Mouse (Mus musculus): Measurements from ENCODE around the gene Mlip. TPM values are rescaled to one million over a fixed set of nuclear protein-coding genes. Genes with fewer than 3 reads are reported as not detected.

Mlip gene
- polyA plus RNA-seq, 1 experiment from 2014 or later = 2.2 TPM

GRCm38 (mm10) chr9:77318346-77318745 lies 34.4 kb downstream of the Mlip start:
- Histone ChIP-seq H3K27ac (ENCODE audit: low read depth, low read length) (no peak overlapping the region), H3K9ac (ENCODE audit: low read depth, low read length) (no peak overlapping the region), H3K4me2 (ENCODE audit: low read length) (no peak overlapping the region), H3K27me3 (replicated peaks; ENCODE audit: control insufficient read depth, insufficient read depth, low read length) (no peaks in the 10 kb centered on the region), H3K4me1 (ENCODE audit: control insufficient read depth, insufficient read depth, low read depth, low read length) (no peaks in the 10 kb centered on the region), H3K4me3 (ENCODE audit: low read length) (no peak overlapping the region), H3K36me3 (ENCODE audit: control insufficient read depth, insufficient read depth, low read length) (no peaks in the 10 kb centered on the region), H3K9me3 (ENCODE audit: control insufficient read depth, low read length) (no peaks in the 10 kb centered on the region)
- no peak for ATAC-seq
- 87% methylated on average over 3 of the region's 3 CpGs for WGBS

GRCm38 (mm10) chr9:77310548-77310947 lies 42.2 kb downstream of the Mlip start:
- H3K4me2 ChIP-seq (ENCODE audit: low read length) = no peak overlapping the region
- H3K9ac ChIP-seq (ENCODE audit: low read depth, low read length) = no peak overlapping the region
- WGBS = 86% methylated on average over 6 of the region's 6 CpGs
- H3K9me3 ChIP-seq (ENCODE audit: control insufficient read depth, low read length) = no peaks in the 10 kb centered on the region
- H3K27ac ChIP-seq (ENCODE audit: low read depth, low read length) = no peak overlapping the region
- no peak overlapping the region for H3K4me3 ChIP-seq (ENCODE audit: low read length)
- no peaks in the 10 kb centered on the region for H3K4me1 ChIP-seq (ENCODE audit: control insufficient read depth, insufficient read depth, low read depth, low read length)
- no peaks in the 10 kb centered on the region for H3K36me3 ChIP-seq (ENCODE audit: control insufficient read depth, insufficient read depth, low read length)
- no peak for ATAC-seq
- H3K27me3 ChIP-seq (replicated peaks; ENCODE audit: control insufficient read depth, insufficient read depth, low read length) = no peaks in the 10 kb centered on the region

- no peak for ATAC-seq
- Histone ChIP-seq H3K36me3 (ENCODE audit: control insufficient read depth, insufficient read depth, low read length) (no peaks in the 10 kb centered on the region), H3K4me3 (ENCODE audit: low read length) (no peak overlapping the region), H3K9ac (ENCODE audit: low read depth, low read length) (no peak overlapping the region), H3K9me3 (ENCODE audit: control insufficient read depth, low read length) (no peaks in the 10 kb centered on the region), H3K27ac (ENCODE audit: low read depth, low read length) (no peak overlapping the region), H3K4me2 (ENCODE audit: low read length) (no peak overlapping the region), H3K4me1 (ENCODE audit: control insufficient read depth, insufficient read depth, low read depth, low read length) (no peaks in the 10 kb centered on the region), H3K27me3 (replicated peaks; ENCODE audit: control insufficient read depth, insufficient read depth, low read length) (no peaks in the 10 kb centered on the region)
- whole genome bisulfite sequencing = 82% methylated on average over 2 of the region's 2 CpGs
These were observed 47.4 kb downstream of the Mlip start for GRCm38 (mm10) chr9:77305417-77305816.

GRCm38 (mm10) chr9:77302340-77302739 lies 50.4 kb downstream of the Mlip start:
- no peaks in the 10 kb centered on the region for H3K36me3 ChIP-seq (ENCODE audit: control insufficient read depth, insufficient read depth, low read length)
- no peak overlapping the region for H3K27ac ChIP-seq (ENCODE audit: low read depth, low read length)
- H3K9me3 ChIP-seq (ENCODE audit: control insufficient read depth, low read length) = no peaks in the 10 kb centered on the region
- no peaks in the 10 kb centered on the region for H3K27me3 ChIP-seq (replicated peaks; ENCODE audit: control insufficient read depth, insufficient read depth, low read length)
- ATAC-seq = no peak; the same call in 1 of the 2 replicates
- H3K4me2 ChIP-seq (ENCODE audit: low read length) = no peak overlapping the region
- WGBS = 68% methylated on average over 8 of the region's 8 CpGs
- no peak overlapping the region for H3K4me3 ChIP-seq (ENCODE audit: low read length)
- no peak overlapping the region for H3K9ac ChIP-seq (ENCODE audit: low read depth, low read length)
- no peaks in the 10 kb centered on the region for H3K4me1 ChIP-seq (ENCODE audit: control insufficient read depth, insufficient read depth, low read depth, low read length)

GRCm38 (mm10) chr9:77287958-77288357 lies 64.8 kb downstream of the Mlip start:
- Histone ChIP-seq H3K4me2 (ENCODE audit: low read length) (no peak overlapping the region), H3K27ac (ENCODE audit: low read depth, low read length) (no peak overlapping the region), H3K9ac (ENCODE audit: low read depth, low read length) (no peak overlapping the region), H3K36me3 (ENCODE audit: control insufficient read depth, insufficient read depth, low read length) (no peaks in the 10 kb centered on the region), H3K4me3 (ENCODE audit: low read length) (no peak overlapping the region), H3K9me3 (ENCODE audit: control insufficient read depth, low read length) (no peaks in the 10 kb centered on the region), H3K27me3 (replicated peaks; ENCODE audit: control insufficient read depth, insufficient read depth, low read length) (no peaks in the 10 kb centered on the region), H3K4me1 (ENCODE audit: control insufficient read depth, insufficient read depth, low read depth, low read length) (no peaks in the 10 kb centered on the region)
- 92% methylated on average over 5 of the region's 5 CpGs for WGBS
- ATAC-seq = no peak

DNA sequence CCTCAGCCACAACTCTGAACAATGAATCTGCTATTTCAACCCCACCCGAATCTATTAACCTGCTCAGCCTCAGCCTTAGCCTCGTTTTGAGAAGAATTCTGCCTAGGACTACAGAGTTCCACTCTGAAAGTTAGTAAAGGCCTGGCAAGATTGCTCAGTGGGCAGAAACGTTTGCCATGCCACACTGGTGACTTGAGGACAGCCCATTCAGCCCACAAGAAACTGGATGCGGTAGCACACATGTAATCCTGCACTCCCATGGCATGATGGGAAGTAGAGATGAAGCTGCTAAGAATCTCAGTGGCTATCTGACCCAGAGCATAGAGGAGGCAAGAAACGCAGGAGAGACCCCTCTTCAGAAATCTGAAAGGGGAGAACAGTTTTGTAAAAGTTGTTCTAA lies 73.4 kb downstream of the Mlip start:
- ATAC-seq = no peak
- Histone ChIP-seq H3K27ac (ENCODE audit: low read depth, low read length) (no peak overlapping the region), H3K36me3 (ENCODE audit: control insufficient read depth, insufficient read depth, low read length) (no peaks in the 10 kb centered on the region), H3K4me3 (ENCODE audit: low read length) (no peak overlapping the region), H3K4me2 (ENCODE audit: low read length) (no peak overlapping the region), H3K4me1 (ENCODE audit: control insufficient read depth, insufficient read depth, low read depth, low read length) (no peaks in the 10 kb centered on the region), H3K9ac (ENCODE audit: low read depth, low read length) (no peak overlapping the region), H3K27me3 (replicated peaks; ENCODE audit: control insufficient read depth, insufficient read depth, low read length) (no peaks in the 10 kb centered on the region), H3K9me3 (ENCODE audit: control insufficient read depth, low read length) (no peaks in the 10 kb centered on the region)
- 76% methylated on average over 5 of the region's 5 CpGs for WGBS

- H3K27me3 ChIP-seq (replicated peaks; ENCODE audit: control insufficient read depth, insufficient read depth, low read length) = no peaks in the 10 kb centered on the region
- no peaks in the 10 kb centered on the region for H3K9me3 ChIP-seq (ENCODE audit: control insufficient read depth, low read length)
- no peak overlapping the region for H3K9ac ChIP-seq (ENCODE audit: low read depth, low read length)
- no peaks in the 10 kb centered on the region for H3K4me1 ChIP-seq (ENCODE audit: control insufficient read depth, insufficient read depth, low read depth, low read length)
- no peak overlapping the region for H3K27ac ChIP-seq (ENCODE audit: low read depth, low read length)
- ATAC-seq = no peak
- no peak overlapping the region for H3K4me3 ChIP-seq (ENCODE audit: low read length)
- H3K36me3 ChIP-seq (ENCODE audit: control insufficient read depth, insufficient read depth, low read length) = no peaks in the 10 kb centered on the region
- WGBS = 55% methylated on average over 3 of the region's 3 CpGs
- no peak overlapping the region for H3K4me2 ChIP-seq (ENCODE audit: low read length)
These were observed 74.7 kb downstream of the Mlip start for GRCm38 (mm10) chr9:77278055-77278454.

DNA sequence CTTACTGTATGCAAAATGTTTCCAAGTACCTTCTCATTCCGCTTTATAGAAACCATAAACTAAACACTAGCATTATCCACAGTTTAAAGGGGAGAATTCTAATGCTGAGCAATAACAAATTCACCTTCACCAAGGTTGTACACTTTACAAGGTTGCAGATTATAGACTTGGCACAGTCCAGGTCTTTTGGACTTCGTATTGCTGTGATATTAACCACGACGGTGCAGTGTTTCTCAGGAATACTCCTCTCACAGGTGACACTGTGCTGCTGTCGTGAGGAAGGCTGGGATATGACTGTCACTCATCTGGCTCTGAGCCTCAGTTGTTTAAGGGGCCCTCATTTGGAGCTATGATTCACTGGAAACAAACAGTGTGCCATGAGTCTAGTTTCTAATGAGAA lies 75.5 kb downstream of the Mlip start:
- no peaks in the 10 kb centered on the region for H3K36me3 ChIP-seq (ENCODE audit: control insufficient read depth, insufficient read depth, low read length)
- no peak overlapping the region for H3K4me2 ChIP-seq (ENCODE audit: low read length)
- 72% methylated on average over 5 of the region's 5 CpGs for WGBS
- H3K4me3 ChIP-seq (ENCODE audit: low read length) = no peak overlapping the region
- no peaks in the 10 kb centered on the region for H3K9me3 ChIP-seq (ENCODE audit: control insufficient read depth, low read length)
- no peak overlapping the region for H3K27ac ChIP-seq (ENCODE audit: low read depth, low read length)
- no peak overlapping the region for H3K9ac ChIP-seq (ENCODE audit: low read depth, low read length)
- 0 out of 2 replicates have a peak, but pooled peaks have one; percentile 11 for ATAC-seq
- H3K4me1 ChIP-seq (ENCODE audit: control insufficient read depth, insufficient read depth, low read depth, low read length) = no peaks in the 10 kb centered on the region
- H3K27me3 ChIP-seq (replicated peaks; ENCODE audit: control insufficient read depth, insufficient read depth, low read length) = no peaks in the 10 kb centered on the region

GRCm38 (mm10) chr9:77276451-77277154 lies 76.2 kb downstream of the Mlip start:
- no peak overlapping the region for H3K4me2 ChIP-seq (ENCODE audit: low read length)
- no peak overlapping the region for H3K4me3 ChIP-seq (ENCODE audit: low read length)
- H3K9ac ChIP-seq (ENCODE audit: low read depth, low read length) = no peak overlapping the region
- no peaks in the 10 kb centered on the region for H3K27me3 ChIP-seq (replicated peaks; ENCODE audit: control insufficient read depth, insufficient read depth, low read length)
- H3K4me1 ChIP-seq (ENCODE audit: control insufficient read depth, insufficient read depth, low read depth, low read length) = no peaks in the 10 kb centered on the region
- no peaks in the 10 kb centered on the region for H3K36me3 ChIP-seq (ENCODE audit: control insufficient read depth, insufficient read depth, low read length)
- no peaks in the 10 kb centered on the region for H3K9me3 ChIP-seq (ENCODE audit: control insufficient read depth, low read length)
- no peak overlapping the region for H3K27ac ChIP-seq (ENCODE audit: low read depth, low read length)
- WGBS = 48% methylated on average over 5 of the region's 5 CpGs
- ATAC-seq = peak; percentile 83; the same call in 1 of the 2 replicates
